Mouse (Mus musculus) midbrain, embryonic 10.5 days (tissue): ENCODE measurements at regions not wholly inside any gene's neighbourhood (a gene's known extent, or its start where the extent isn't known, plus 50 kb on each side); places are given as distances from the start of the nearest gene placed in this dataset.

ENCODE experiments used
- DNase-seq: peaks from one replicate; pipeline ENCODE4 v3.0.0-alpha.2; 2017; ENCODE audit warnings: low spot score
- H3K27ac ChIP-seq: fragments of 300-500 bp; sonication (generic); replicated peaks from 2 replicates; pipeline ENCODE4 v1.5.1; 2016; ENCODE audit warnings: mild to moderate bottlenecking
- H3K27me3 ChIP-seq: fragments of 300-500 bp; sonication (generic); 2 replicates; pipeline ENCODE4 v1.6.1; 2016; ENCODE audit warnings: low read depth, mild to moderate bottlenecking; ENCODE audit not compliant: poor library complexity, severe bottlenecking
- H3K36me3 ChIP-seq: fragments of 300-500 bp; sonication (generic); 2 replicates; pipeline ENCODE4 v1.6.1; 2016; ENCODE audit warnings: mild to moderate bottlenecking, moderate library complexity
- H3K4me1 ChIP-seq: fragments of 300-500 bp; sonication (generic); 2 replicates; pipeline ENCODE4 v1.6.1; 2016
- H3K4me3 ChIP-seq: fragments of 300-500 bp; sonication (generic); 2 replicates; pipeline ENCODE4 v1.5.1; 2016; ENCODE audit warnings: mild to moderate bottlenecking, moderate library complexity
- H3K9me3 ChIP-seq: fragments of 300-500 bp; sonication (generic); replicated peaks from 2 replicates; pipeline ENCODE4 v1.6.1; 2016; ENCODE audit warnings: mild to moderate bottlenecking
- WGBS: fragments of 180-500 bp; shearing (Covaris S2); methylation state at CpG from one replicate; pipeline ENCODE4 v1.1.7; 2016; 5-methylcytosine and 5-hydroxymethylcytosine counted together

- DNase-seq: no peak
- H3K27ac ChIP-seq: no peak overlapping the region
- H3K36me3 ChIP-seq: no peaks in the 10 kb centered on the region
- no peak overlapping the region for H3K4me3 ChIP-seq
- no peaks in the 10 kb centered on the region for H3K27me3 ChIP-seq
- 0 out of 2 replicates have a peak, but pooled peaks cover 3% of the 10 kb centered on the region for H3K4me1 ChIP-seq
- 87% methylated on average over 8 of the region's 8 CpGs for WGBS
- no peaks in the 10 kb centered on the region for H3K9me3 ChIP-seq
Observed at GRCm38 (mm10) chr15:51574538-51575105, 2310.1 kb upstream of the Gm7489 start.

GRCm38 (mm10) chr15:51583636-51584035 lies 2301.1 kb upstream of the Gm7489 start:
- Histone ChIP-seq H3K27me3 (no peaks in the 10 kb centered on the region), H3K4me3 (no peak overlapping the region), H3K4me1 (no peaks in the 10 kb centered on the region), H3K9me3 (no peaks in the 10 kb centered on the region), H3K27ac (no peak overlapping the region), H3K36me3 (no peaks in the 10 kb centered on the region)
- WGBS: 80% methylated on average over 1 of the region's 1 CpGs
- no peak for DNase-seq

GRCm38 (mm10) chr15:51586146-51586545 lies 2298.6 kb upstream of the Gm7489 start:
- Histone ChIP-seq H3K36me3 (no peaks in the 10 kb centered on the region), H3K27ac (no peak overlapping the region), H3K27me3 (no peaks in the 10 kb centered on the region), H3K9me3 (no peaks in the 10 kb centered on the region), H3K4me3 (no peak overlapping the region), H3K4me1 (no peaks in the 10 kb centered on the region)
- WGBS: 67% methylated on average over 5 of the region's 5 CpGs
- DNase-seq: no peak

- Histone ChIP-seq H3K27me3 (no peaks in the 10 kb centered on the region), H3K27ac (no peak overlapping the region), H3K4me1 (peaks cover 16% of the 10 kb centered on the region), H3K9me3 (no peaks in the 10 kb centered on the region), H3K4me3 (peak overlapping the region; percentile 11; the same call in 1 of the 2 replicates), H3K36me3 (no peaks in the 10 kb centered on the region)
- WGBS: 64% methylated on average over 17 of the region's 17 CpGs
- DNase-seq: no peak
Observed at GRCm38 (mm10) chr15:51591406-51592068, 2293.2 kb upstream of the Gm7489 start.

- no peak for DNase-seq
- Histone ChIP-seq H3K4me1 (peaks cover 16% of the 10 kb centered on the region), H3K27ac (no peak overlapping the region), H3K9me3 (no peaks in the 10 kb centered on the region), H3K27me3 (no peaks in the 10 kb centered on the region), H3K36me3 (no peaks in the 10 kb centered on the region), H3K4me3 (peak overlapping the region; percentile 11; the same call in 1 of the 2 replicates)
- 48% methylated on average over 9 of the region's 9 CpGs for WGBS
Observed at GRCm38 (mm10) chr15:51592069-51592435, 2292.7 kb upstream of the Gm7489 start.

GRCm38 (mm10) chr15:51592511-51593498 lies 2291.9 kb upstream of the Gm7489 start:
- Histone ChIP-seq H3K9me3 (no peaks in the 10 kb centered on the region), H3K4me1 (peaks cover 16% of the 10 kb centered on the region), H3K4me3 (no peak overlapping the region), H3K27me3 (no peaks in the 10 kb centered on the region), H3K36me3 (no peaks in the 10 kb centered on the region), H3K27ac (no peak overlapping the region)
- 84% methylated on average over 13 of the region's 13 CpGs for WGBS
- no peak for DNase-seq

GRCm38 (mm10) chr15:51594060-51594459 lies 2290.6 kb upstream of the Gm7489 start:
- DNase-seq: no peak
- Histone ChIP-seq H3K36me3 (no peaks in the 10 kb centered on the region), H3K9me3 (no peaks in the 10 kb centered on the region), H3K27ac (no peak overlapping the region), H3K4me1 (peaks cover 16% of the 10 kb centered on the region), H3K27me3 (no peaks in the 10 kb centered on the region), H3K4me3 (no peak overlapping the region)
- 70% methylated on average over 5 of the region's 5 CpGs for WGBS

GRCm38 (mm10) chr15:51595655-51596054 lies 2289.1 kb upstream of the Gm7489 start:
- no peaks in the 10 kb centered on the region for H3K9me3 ChIP-seq
- H3K4me3 ChIP-seq: no peak overlapping the region
- H3K27ac ChIP-seq: no peak overlapping the region
- 71% methylated on average over 1 of the region's 1 CpGs for WGBS
- DNase-seq: no peak
- no peaks in the 10 kb centered on the region for H3K27me3 ChIP-seq
- peaks cover 16% of the 10 kb centered on the region for H3K4me1 ChIP-seq
- no peaks in the 10 kb centered on the region for H3K36me3 ChIP-seq

- Histone ChIP-seq H3K27me3 (no peaks in the 10 kb centered on the region), H3K27ac (no peak overlapping the region), H3K36me3 (no peaks in the 10 kb centered on the region), H3K9me3 (no peaks in the 10 kb centered on the region), H3K4me1 (peaks cover under 1% of the 10 kb centered on the region; the same call in 1 of the 2 replicates), H3K4me3 (no peak overlapping the region)
- WGBS: 82% methylated on average over 3 of the region's 3 CpGs
- DNase-seq: no peak
Observed at GRCm38 (mm10) chr15:51597841-51598240, 2286.9 kb upstream of the Gm7489 start.

GRCm38 (mm10) chr15:51601128-51601855 lies 2283.4 kb upstream of the Gm7489 start:
- WGBS: 51% methylated on average over 10 of the region's 10 CpGs
- H3K36me3 ChIP-seq: no peaks in the 10 kb centered on the region
- H3K27ac ChIP-seq: peak overlapping the region; percentile 46; the same call in 1 of the 2 replicates
- no peaks in the 10 kb centered on the region for H3K27me3 ChIP-seq
- H3K9me3 ChIP-seq: no peaks in the 10 kb centered on the region
- no peaks in the 10 kb centered on the region; the same call in 1 of the 2 replicates for H3K4me1 ChIP-seq
- no peak for DNase-seq
- H3K4me3 ChIP-seq: no peak overlapping the region

GRCm38 (mm10) chr15:51621455-51621854 lies 2263.3 kb upstream of the Gm7489 start:
- H3K27me3 ChIP-seq: no peaks in the 10 kb centered on the region
- H3K9me3 ChIP-seq: no peaks in the 10 kb centered on the region
- 94% methylated on average over 6 of the region's 6 CpGs for WGBS
- no peak overlapping the region for H3K4me3 ChIP-seq
- no peak for DNase-seq
- H3K36me3 ChIP-seq: no peaks in the 10 kb centered on the region
- no peak overlapping the region for H3K27ac ChIP-seq
- H3K4me1 ChIP-seq: no peaks in the 10 kb centered on the region

GRCm38 (mm10) chr15:51627463-51627862 lies 2257.2 kb upstream of the Gm7489 start:
- Histone ChIP-seq H3K36me3 (no peaks in the 10 kb centered on the region), H3K27ac (no peak overlapping the region), H3K27me3 (no peaks in the 10 kb centered on the region), H3K4me3 (no peak overlapping the region), H3K4me1 (peaks cover 6% of the 10 kb centered on the region), H3K9me3 (no peaks in the 10 kb centered on the region)
- WGBS: 92% methylated on average over 5 of the region's 5 CpGs
- no peak for DNase-seq
